In the genomic region with DNA sequence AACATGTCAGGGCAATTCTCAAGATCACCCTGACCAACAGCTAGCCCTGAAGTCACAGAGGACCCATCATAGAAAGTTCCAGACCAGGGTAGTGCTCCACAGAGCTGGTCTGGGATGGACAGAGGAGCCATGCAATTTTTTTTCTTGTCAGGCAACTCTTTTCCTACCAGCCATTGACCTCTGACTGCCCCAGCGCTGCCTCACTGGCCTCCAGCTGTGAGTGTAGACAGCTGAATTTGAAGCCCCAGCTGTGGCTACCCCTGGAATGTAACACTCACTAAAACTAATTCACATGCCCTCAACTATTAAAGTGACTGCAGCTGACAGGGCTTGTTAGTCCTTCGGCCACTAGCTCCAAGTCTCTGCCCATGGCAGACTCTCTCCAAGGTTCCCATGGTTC, we compare ENCODE assay signal across 2 mouse cellular contexts.
A peak's percentile ranks its signal among the peaks of the same experiment; 100 is the strongest.
TF ChIP-seq lines count a peak whose summit lies in the region.

No protein-coding gene starts in this region.

TF ChIP-seq in ES-E14, 5 proteins besides CTCF, POLR2A, EP300 and RAD21 (continued from another document):
- peak; percentile 53; the same call in 1 of the 2 replicates for TF ChIP-seq ZNF384 (IDR thresholded peaks at IDR 0.05; ENCODE audit: low read depth, low read length)

TF ChIP-seq in myocyte, 11 proteins besides CTCF, POLR2A, EP300 and RAD21:
- TF ChIP-seq TCF12 (IDR thresholded peaks at IDR 0.05; ENCODE audit: insufficient read depth, poor library complexity, severe bottlenecking) (peak; percentile 79), USF1 (IDR thresholded peaks at IDR 0.05; ENCODE audit: low read depth) (no peak), MYOG (IDR thresholded peaks at IDR 0.05; ENCODE audit: control insufficient read depth in 1 of 3, insufficient read depth in 1 of 3, insufficient read length in 2 of 3, low read depth in 2 of 3) (peak; percentile 39 to 84 (median 57)), MYOD1 (IDR thresholded peaks at IDR 0.05; ENCODE audit: control insufficient read depth in 1 of 3, insufficient read length in 2 of 3, low read depth in 2 of 3) (peak in 2 of 3 experiments; percentile 84)
